Mouse (Mus musculus): ENCODE data around the gene Defb29.

- TF ChIP-seq CTCF (IDR thresholded peaks at IDR 0.05; ENCODE audit: low read depth) (no peak), EP300 (IDR thresholded peaks at IDR 0.05; ENCODE audit: low read depth) (no peak)
Observed at GRCm38 (mm10) chr2:152580612-152581011, 40.7 kb upstream of the Defb29 start.
